Mouse (Mus musculus): ENCODE measurements around the gene Flot1.
"Not testable (repeated sequence)": the region's sequence is repeated elsewhere in the genome, so short reads cannot be mapped to it uniquely, and the experiment has no call there.

Flot1 gene

DNA sequence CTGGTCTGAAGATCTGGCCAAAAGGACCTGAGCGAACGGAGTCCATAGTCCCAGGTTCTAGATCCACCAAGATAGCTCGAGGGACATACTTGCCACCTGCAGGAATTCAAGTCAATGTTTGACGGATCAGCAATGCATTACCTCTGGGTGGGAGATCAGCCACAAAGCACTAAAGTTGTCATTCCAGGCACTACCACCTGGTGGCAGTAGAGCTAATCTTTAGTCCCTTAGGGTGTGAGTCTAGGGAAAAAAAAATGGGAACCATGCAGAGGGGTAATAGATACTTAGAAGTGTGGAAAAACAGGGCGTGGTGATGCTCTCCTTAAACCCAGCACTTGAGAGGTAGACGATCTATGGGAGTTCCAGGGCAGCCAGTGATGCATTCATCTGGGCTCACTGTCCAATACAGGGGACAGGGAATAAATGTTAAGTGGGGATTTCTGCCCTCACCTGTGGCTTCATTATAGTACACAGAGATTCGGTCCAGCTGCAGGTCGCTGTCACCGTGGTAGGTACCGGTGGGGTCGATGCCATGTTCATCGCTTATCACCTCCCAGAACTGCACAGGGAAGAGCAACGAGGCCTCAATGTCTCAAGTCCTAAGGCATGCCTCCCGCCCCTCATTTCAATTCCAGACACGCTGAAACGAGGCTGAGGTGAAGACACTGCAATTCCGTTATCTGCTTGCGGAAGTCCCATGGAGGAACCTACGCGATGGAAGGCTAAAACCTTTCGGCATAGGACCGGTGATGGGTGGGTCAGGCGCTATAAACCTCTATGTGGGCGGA lies 13.3 kb downstream of the Flot1 start:
- peak; percentile 91 for DNase-seq (ENCODE audit: low read depth, low spot score)

DNA sequence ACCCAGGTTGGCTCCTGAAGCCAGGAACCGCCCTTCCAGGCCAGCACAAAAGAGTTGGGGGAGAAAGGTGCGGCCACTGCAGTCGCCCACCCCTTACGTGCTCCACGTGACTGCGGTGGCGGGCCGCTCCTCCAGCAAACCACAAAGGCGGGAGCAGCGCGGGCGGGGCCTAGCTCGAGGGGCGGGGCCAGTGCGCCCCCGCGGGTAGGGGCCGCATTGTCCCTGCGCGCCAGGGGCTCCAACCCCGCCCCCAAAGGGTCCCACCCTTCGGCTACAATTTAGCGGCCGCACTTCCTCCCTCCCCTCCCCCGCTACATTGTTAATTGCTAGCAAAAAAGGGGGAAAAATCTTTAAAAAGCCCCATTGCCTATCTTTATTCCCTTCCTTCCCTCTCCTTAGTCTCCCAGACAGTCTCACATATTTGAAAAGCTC lies 14.0 kb downstream of the Flot1 start:
- no peak for DNase-seq (ENCODE audit: low read depth, low spot score)

DNA sequence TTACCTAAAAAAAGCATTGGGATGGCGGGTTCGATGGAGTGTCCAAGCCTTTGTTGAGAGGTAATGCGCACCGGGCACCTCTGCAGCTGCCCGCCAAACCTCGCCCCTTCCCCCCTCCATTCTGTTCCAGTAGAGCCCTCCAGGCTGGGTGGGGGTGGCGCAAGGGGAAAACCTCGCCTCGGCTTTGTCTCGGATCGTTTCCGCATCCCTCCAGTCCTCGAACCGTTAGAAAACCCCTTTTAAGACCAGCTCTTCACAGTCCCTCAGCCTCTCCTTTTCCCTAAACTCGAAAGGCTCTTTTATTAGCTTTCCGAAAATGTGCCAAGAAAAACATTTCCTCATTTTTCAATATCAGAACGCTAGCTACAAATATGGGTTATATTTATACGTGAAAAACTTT lies 14.5 kb downstream of the Flot1 start:
- no peak for DNase-seq (ENCODE audit: low read depth, low spot score)

DNA sequence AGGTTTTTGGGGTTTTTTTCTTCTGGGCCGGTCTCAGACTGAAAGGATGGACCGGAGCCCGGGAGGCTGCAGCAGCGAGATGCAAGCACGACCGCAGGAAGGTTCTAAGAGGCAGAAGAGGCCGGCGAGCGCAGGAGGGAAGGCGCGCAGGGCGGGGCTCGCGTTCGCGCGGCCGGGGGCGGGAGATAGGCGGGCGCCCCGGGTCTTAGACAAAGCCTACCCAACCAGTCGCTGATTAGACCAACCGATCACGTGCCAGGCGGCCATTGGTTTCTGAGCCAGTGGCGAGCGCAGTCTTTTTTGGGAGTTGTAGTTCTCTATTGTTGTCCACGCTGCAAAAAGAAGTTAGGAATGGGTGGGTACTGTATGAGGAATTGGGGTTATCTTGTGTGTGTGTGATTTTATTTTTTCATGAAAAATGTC lies 15.1 kb downstream of the Flot1 start, which contains the start of gene Tubb5:
Gene Tubb5, minus strand, starts transcription at position 185 of the 423 bp plus-strand sequence.
- DNase-seq (ENCODE audit: low read depth, low spot score) = peak; percentile 87

DNA sequence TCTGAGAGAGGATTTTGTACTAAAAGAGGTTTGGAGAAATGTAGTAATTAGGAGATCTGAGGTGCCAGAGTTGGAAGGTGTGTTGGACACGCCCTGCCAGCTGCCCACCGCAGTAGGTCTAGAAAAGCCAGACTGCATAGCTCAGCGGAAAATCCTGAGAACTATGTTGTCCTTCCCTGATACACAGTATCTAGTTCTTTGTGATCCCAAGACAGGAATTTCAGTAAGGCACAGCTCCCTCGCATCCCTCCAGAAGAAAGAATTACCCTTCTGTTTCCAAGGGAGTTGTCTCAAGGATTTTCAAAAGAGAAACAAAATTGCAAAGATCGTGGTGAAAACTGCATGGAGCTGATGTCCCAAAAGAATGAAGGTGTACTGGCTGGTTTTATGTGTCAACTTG lies 15.5 kb downstream of the Flot1 start:
- no peak for DNase-seq (ENCODE audit: low read depth, low spot score)

DNA sequence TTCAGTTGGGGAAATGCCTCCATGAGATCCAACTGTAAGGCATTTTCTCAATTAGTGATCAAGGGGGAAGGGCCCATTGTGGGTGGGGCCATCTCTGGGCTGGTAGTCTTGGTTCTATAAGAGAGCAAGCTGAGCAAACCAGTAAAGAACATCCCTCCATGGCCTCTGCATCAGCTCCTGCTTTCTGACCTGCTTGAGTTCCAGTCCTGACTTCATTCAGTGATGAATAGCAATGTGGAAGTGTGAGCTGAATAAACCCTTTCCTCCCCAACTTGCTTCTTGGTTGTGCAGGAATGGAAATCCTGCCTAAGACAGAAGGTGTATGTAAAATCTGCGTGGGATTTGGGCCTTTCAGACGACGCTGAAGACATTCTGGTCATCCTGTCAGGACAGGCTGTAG lies 16.0 kb downstream of the Flot1 start:
- not testable (repeated sequence) for DNase-seq (ENCODE audit: low read depth, low spot score)

DNA sequence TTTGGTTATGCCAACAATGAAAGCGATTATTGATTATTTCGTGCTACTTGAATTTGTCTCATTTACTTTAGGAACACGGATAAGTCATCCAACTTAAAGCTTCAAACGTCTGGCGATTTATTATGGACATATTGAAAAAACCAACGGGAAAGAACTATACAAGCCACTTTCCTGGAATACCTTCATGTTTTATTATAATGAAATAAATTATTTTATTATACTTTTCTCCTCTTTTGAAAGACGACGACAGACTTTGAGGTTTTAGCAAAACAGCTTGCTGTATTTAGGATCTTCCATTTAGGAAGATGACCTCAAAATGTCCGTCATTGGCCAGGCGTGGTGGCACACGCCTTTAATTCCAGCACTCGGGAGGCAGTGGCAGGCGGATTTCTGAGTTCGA lies 17.5 kb downstream of the Flot1 start:
- DNase-seq (ENCODE audit: low read depth, low spot score) = no peak

DNA sequence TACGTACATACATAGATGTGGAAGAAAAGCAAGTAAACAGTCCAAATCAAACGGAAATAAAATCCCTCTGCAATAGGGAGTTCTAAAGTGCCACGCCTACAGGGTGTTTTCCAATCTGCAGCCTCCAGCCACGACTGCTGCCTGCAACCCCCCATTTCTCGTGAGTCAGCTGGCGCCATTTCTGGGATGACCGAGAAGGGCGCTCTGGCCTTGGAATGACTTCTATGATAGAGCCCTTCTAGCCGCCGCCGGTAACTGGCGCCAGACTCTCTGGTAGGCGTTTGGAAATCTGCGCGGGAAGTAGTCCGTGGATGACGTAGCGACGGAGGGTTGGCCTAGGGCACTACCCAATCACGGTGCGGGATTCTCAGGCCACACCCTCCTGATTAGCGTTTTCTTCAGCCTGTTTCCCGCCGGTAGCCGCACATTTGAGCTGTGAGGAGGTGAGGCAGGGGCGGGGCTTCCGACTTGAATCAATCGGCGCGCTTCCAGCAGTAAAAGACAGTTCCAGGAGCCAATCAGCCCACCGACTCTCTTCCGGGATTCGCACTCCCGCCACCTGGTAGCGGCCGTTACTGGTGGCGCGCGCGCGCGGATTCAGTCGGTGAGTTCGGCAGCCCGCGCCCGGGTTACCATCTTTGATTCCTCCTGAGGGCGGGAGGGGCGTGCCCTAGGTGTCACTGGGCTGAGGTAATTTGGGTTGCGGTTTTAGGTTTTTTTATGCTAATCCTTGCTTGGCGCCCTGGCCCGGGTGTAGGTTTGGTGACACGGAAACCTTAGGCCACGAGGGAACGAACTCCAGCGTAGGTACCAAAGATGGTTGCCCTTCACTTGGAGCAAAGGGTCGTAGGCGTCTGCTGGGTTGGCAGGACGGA lies 18.3 kb downstream of the Flot1 start, which contains the start of gene Mdc1:
Gene Mdc1, plus strand, starts transcription at position 440 of the 875 bp plus-strand sequence.
- peak; percentile 99 for DNase-seq (ENCODE audit: low read depth, low spot score)

DNA sequence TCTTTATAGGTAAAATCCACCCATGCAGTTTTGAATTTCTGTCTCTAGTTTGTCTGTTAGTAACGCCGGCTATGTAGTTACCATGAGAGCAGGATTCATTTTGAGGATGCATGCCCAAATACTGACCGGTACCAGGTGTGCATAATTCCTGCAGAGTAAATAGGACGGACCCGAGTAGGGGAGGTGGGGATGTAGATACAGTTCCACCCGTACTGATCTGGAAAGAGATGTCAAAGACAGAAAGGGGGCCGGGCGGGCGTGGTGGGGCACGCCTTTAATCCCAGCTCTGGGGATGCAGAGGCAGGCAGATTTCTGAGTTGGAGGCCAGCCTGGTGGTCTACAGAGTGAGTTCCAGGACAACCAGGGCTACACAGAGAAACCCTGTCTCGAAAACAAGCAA lies 19.0 kb downstream of the Flot1 start:
- DNase-seq (ENCODE audit: low read depth, low spot score) = no peak

DNA sequence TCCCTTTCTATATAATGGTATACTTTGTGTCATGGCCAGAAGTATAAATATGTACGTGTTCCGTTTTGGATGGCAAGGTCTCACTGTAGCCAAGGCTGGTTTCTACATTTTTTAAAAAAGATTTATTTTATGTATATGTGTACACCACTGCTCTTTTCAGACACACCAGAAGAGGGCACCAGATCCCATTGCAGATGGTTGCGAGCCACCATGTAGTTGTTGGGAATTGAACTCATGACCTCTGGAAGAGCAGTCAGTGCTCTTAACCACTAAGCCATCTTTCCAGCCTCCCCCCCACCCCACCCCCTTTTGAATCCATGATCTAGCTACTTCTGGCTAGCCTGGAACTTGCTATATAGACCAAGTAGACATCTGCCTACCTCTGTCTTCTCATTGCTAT lies 20.5 kb downstream of the Flot1 start:
- DNase-seq (ENCODE audit: low read depth, low spot score) = no peak

DNA sequence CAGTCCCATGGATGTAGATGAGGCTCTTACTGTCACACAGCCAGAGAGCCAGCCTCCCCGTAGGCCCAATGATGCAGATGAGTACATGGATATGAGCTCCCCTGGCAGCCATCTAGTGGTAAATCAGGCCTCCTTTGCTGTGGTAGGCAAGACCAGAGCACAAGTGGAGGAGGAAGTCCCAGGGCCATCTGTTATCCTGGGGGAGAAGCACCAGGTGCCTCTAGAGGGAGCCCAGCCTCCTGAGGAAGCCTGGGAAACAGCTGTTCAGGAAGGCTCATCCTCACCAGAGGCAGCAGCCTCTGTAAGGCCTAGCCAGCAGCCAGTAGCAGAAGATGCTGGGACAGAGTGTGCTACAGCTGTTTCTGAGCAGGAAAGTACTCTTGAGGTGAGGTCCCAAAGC lies 25.1 kb downstream of the Flot1 start:
- no peak for DNase-seq (ENCODE audit: low read depth, low spot score)

DNA sequence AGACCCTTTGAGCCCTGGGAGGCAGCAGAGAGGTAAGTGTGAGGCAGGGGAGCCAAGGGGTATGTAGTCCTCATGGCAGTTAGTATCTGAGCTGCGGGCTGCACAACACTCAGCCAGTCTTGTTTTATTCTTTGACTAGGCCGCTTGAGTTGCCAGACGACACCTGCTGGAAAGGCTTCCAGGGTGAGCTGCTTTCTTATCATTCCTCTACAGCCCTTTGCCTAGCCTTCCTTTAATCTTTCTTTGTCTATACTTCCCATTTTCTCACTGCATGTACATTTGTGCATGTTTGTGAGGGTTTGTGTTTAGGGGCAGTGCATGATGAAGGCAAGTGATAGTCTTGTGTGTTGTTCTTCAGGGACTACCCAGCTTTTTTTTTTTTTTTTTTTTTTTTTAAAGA lies 27.9 kb downstream of the Flot1 start:
- DNase-seq (ENCODE audit: low read depth, low spot score) = no peak

DNA sequence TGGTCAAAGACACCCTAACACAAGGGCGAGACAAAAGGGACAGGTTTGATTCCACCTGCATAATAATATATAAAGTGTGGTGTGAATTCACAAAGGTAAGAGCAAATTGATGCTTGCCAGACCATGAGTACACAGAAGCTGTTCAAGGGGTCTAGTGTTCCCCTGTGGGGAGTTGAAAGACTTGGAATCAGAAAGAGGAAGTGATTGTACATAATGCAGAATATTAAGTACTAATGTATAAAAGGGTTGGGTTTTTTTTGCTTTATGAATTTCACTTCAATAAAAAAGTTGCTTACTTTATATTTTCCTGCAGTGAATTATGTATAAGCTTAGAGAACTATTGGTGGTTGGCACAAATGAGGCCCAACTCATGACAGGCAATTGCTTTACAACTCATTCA lies 36.3 kb downstream of the Flot1 start:
- DNase-seq (ENCODE audit: low read depth, low spot score) = no peak

DNA sequence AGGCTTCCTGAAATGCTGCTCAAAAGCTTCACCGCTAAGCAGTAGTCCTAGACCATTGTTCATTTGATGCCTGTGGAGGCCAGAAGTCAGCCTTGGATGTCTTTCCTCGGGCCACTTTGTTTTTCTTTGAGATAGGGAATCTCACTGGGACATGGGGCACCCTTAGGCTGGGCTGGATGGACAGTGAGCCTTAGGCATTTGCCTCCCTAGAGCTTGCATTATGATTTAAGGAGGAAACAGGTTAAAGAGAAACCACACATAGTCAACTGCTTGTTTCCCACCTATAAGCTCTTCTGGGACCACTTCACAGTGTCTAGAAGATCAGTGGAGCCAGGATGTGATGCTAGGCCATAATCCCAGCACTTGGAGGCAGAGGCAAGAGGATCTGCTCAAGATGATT lies 36.8 kb downstream of the Flot1 start:
- DNase-seq (ENCODE audit: low read depth, low spot score) = no peak

DNA sequence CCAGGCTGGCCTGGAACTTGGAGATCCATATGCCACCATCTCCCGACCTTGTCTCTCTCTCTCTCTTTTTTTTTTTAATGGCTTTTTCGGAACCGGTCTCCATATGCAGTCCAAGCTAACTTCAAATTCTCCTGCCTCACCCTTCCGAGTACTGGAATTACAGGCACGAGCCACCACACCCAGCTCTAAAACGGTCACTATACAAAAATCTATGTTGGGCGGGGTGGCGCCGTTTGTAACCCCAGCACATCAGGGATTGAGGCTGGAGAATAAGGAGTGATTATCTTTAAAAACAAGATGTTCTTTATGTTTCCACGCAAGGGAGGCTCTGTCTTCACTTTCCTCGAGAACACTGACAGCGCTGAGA lies 37.8 kb downstream of the Flot1 start:
- no peak for DNase-seq (ENCODE audit: low read depth, low spot score)

DNA sequence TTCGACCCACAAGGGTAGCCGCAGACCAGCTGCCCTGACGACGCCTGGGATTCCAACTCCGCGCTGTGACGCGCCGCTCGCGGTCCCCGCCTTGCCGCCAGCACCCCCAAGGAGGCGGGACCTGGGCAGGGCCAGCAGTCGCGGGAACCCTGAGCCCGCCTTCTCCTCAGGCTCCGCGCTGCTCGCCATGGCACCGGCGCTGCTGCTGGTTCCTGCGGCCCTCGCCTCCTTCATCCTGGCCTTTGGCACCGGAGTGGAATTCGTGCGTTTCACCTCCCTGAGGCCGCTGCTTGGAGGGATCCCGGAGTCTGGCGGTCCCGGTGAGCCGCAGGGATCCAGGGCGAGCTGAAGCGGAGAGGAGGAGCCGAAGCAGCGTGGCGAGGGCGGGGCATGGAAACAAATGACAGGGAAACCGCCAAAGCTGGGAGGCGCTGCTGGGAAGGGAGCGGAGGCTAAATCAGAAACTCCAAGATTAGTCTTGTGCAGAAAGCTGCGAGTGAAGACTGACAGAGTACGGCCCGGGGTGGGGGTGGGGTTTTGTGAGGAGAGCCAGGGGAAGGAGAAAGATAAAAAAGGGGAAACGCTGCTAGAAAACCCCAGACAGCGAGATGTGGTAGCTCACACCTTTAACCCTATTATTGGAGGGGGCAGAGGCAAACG lies 38.3 kb downstream of the Flot1 start, which contains the start of gene Nrm:
Gene Nrm, plus strand, starts transcription at position 121 of the 660 bp plus-strand sequence.
- peak; percentile 76 for DNase-seq (ENCODE audit: low read depth, low spot score)

DNA sequence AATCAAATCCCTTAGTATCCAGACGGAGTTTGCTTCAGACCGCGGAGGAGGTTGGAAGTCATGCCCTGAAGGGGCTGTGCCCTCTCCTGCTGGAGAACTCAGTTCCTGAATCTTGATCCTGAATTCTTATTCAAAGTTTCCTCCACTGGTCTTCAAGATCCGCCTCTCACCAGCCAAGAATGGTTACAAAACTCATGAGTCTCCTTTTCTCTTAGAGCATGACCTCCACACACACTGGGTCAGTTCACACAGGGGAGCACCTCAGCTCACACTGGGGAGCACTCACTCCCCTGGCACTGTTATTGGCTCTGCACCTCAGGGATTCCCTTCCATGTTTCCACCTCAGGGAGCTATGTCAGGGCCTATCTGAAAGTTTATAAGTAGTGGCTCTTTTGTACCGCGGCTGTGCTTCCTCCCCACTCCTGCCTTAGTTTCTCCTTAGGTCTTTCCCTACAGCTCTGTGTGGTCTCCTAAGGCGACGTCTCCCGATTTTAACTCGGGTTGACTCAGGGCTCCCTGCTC lies 41.9 kb downstream of the Flot1 start:
- DNase-seq (ENCODE audit: low read depth, low spot score) = no peak

DNA sequence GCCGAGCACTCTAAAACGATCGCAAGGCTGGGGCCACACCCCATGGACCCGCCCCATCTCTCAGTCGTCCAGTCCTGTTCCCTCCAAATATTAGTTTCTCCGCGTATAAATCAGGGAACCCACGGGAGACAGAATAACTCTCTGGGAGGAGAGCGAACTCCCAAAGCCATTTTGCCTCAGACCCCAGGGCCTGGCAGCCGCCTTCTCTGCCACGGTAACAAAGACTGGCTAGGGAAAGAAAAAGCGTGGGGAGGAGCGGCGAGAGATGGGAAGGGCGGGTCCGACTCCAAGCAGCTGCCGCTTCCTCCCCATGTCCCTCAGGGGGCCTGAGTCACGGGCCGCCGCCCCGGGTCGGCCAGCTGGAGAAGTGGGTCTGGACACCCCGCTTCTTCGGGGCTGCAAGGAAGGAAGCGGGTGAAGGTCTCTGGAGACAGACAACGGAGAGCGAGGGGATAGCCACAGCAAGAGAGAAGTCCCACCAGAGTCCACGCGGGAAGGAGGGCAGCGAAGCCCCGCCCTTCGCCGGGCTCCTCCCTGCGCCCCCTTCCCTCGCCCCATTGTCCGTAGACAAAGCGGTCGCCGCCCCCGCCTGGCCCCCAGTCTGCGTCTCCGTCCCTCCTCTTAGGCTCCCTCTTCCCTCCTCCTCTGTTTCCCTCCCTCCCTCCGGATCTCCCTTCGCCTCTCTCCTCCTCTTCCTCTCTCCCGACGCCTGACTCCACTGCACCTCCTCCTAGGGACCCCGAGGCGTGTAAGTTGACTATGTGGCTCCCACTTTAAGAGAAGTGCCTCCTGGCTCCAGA lies 42.7 kb downstream of the Flot1 start, which contains the start of gene Ppp1r18:
Gene Ppp1r18, plus strand, starts transcription at position 113 of the 800 bp plus-strand sequence.
- no peak for DNase-seq (ENCODE audit: low read depth, low spot score)

DNA sequence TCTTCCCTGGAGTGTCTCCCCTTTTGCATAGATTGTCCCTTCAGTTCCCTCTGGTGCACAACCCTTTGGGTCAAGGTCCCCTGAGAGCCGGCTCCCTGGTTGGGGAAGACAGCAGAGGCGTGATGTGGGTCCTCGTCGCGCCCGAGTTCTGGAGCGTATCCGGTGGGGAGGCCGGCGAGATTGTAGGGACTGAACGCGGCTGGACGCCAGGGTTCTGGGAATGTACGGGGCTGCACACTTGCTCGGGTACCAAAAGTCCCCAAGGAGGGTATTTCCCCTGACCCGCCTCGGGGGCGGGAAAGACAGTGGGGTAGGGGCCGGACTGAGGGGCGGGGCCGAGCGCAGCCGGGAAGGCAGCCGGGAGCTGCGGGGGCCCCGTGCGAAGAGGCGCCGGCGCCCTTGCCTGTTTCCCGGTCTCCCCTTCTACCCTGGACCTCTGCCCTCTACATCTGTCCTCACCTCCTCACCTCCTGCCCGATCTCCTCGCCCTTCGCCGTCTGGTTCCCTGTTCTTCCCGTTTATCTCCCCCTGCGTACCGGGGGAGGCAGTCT lies 43.3 kb downstream of the Flot1 start:
- no peak for DNase-seq (ENCODE audit: low read depth, low spot score)
